In genomic region chr12:56327448-56327998, GRCm38 (mm10) we compare ENCODE assay signal across 15 mouse cellular contexts.
"Had no signal": no experiment of that assay in that cellular context is flagged by ENCODE, and none has a peak within 500 bp of the region (broad histone marks: within the 10 kb centered on the region; RNA-seq: fewer than 3 reads in every experiment).

No protein-coding gene starts in this region.

- H3K9me3 ChIP-seq: neural tube, embryonic 13.5 days; neural tube, embryonic 15.5 days; stomach, embryonic 15.5 days had no signal

- DNase-seq: retina, postnatal 1 day; right cerebral cortex, adult 18-20 months; right cerebral cortex, postnatal 14 days; right cerebral cortex, postnatal 25 days; right cerebral cortex, postnatal 4 days; spleen, adult 18-20 months; thymus, adult 18-20 months; thymus, adult 2 months; thymus, postnatal 14 days; thymus, postnatal 25 days; thymus, postnatal 4 days had no signal

- H3K27me3 ChIP-seq: neural tube, embryonic 13.5 days; neural tube, embryonic 15.5 days; stomach, embryonic 15.5 days had no signal

- H3K4me3 ChIP-seq: neural tube, embryonic 13.5 days; neural tube, embryonic 15.5 days; stomach, embryonic 15.5 days had no signal

- H3K9ac ChIP-seq: neural tube, embryonic 13.5 days; neural tube, embryonic 15.5 days; stomach, embryonic 15.5 days had no signal

- H3K4me1 ChIP-seq: neural tube, embryonic 13.5 days; neural tube, embryonic 15.5 days; stomach, embryonic 15.5 days had no signal

- H3K27ac ChIP-seq: neural tube, embryonic 13.5 days; neural tube, embryonic 15.5 days; stomach, embryonic 15.5 days; stomach, postnatal 0 days had no signal

- H3K4me2 ChIP-seq: neural tube, embryonic 13.5 days; neural tube, embryonic 15.5 days; stomach, embryonic 15.5 days had no signal
